Mouse (Mus musculus): ENCODE results near the gene Optc. TPM values are rescaled to one million over a fixed set of nuclear protein-coding genes. Genes with fewer than 3 reads are reported as not detected.

The Optc gene
- total RNA-seq (2023), result not detected

DNA sequence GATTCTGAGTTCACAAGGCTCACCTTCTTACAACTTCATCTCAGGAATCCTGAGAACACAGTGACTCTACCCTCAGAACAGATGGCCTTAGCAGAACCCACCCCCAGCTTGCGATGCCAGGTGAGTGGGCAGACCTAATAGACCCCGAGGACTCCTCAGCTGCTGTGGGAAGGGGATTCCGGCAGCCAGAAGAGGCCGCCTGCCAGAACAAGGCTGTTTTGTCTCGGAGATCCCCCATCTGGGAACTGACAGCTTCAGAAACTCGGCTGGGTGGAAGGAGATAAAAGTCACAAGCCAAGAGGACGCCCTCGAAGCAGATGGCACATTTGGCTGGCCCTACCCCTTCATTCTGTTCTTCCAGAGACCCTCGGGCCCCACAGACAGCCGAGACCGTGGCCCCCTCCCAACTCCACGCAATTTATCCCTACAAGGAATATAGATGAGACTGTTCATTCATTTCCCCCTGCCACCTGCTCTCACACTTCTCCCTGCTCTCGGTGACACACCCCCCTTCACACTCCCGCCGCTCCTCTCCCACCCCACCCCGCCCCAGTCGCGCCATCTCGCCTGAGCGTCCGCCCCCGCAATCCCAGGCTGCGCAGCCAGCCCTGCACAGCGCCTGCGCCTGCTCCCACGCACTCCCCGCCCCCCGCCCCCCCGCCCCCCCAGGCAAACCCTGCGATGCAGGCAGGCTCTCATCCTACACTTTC is at the start of gene Optc:
Gene Optc (minus strand): TSS at position 51 of the 710 bp plus-strand sequence.

DNA sequence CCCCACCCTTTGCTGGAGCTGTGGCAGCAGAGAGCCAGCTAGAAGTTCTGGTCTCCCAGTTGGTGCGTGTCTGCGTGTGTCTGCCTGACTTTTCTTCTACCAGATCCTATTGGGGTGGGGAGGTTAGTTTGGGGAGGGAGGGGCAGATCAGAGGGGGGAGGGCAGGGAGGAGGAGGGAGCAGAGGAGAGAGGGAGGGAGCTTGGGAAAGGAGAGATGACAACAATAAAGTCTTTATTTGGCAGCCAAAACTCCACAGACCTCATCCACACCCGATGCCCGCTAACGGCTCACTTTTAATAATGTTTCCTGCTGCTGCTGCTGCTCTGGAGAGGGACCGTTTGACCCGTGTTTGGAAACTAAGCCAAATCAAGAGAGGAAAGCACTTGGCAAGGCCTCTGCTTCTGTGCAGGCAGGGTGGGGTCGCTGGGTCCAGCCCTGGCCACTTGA is 13.5 kb upstream of the Optc start, which contains the start of gene Prelp:
Gene Prelp (minus strand): TSS at position 111 of the 448 bp plus-strand sequence.

Other genes starting within 250 kb of the Optc start
- 10 to 100 TPM; 16.5 to 19.5 TPM for gene Zbed6, start 247.1 kb downstream of the Optc start, total RNA-seq (2023)
- gene Gm38394, start 246.7 kb downstream of the Optc start, total RNA-seq (2023), result 10 to 100 TPM; 32.6 to 36.3 TPM
- under 1 TPM; 0.82 to 0.89 TPM for gene Lax1, start 217.9 kb downstream of the Optc start, total RNA-seq (2023)
- gene Atp2b4, start 107.0 kb downstream of the Optc start, total RNA-seq (2023), result 10 to 100 TPM; 39.4 to 46.9 TPM
- gene Prelp, start 13.4 kb upstream of the Optc start, total RNA-seq (2023), result 1 to 10 TPM in 1 of 2 experiments, under 1 TPM in 1; 0.15 to 1.2 TPM
- not detected for gene Fmod, start 129.3 kb upstream of the Optc start, total RNA-seq (2023)
- gene Btg2, start 171.1 kb upstream of the Optc start, total RNA-seq (2023), result 100 to 1,000 TPM; 529 to 618 TPM
- not detected for gene Chit1, start 203.2 kb upstream of the Optc start, total RNA-seq (2023)

Measured in monocyte, adult 59 days (primary cell).